Mouse (Mus musculus): ENCODE data around the gene Dok3.
"Not testable (repeated sequence)": the region's sequence is repeated elsewhere in the genome, so short reads cannot be mapped to it uniquely, and the experiment has no call there.

Gene Dok3

DNA sequence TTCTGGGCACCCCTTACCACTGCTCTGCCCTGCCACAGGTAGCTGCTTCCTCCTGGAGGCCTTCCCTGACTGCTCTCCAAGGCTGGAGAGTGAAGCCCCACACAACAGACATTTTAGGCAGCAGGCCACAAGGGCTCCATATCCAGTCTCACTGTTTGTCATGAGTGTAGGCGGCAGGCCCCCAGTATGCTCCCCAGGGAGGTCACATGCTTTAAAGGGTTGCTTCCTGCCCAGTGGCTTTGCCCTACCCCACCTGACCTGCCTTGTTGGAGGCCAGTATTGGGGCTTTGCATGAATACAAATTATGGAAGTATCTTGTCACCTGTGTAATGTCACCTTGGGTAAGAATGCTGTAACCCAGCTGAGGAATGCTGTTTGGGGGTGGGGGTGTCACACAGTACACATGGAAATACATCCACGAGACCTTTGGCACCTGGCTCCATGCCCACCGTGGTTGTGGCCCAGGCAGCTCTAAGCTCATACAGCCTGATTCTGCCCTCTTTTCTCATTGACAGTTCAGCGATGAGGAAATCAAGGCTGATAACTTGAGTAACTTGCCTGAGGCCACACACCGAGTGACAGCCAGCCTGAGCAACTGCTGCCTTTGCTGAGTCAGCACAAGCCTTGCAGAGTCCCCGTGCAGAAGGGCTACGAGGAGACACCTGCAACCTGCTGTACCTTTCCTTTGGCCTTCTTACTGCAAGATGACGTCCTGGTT lies at the start of gene Dok3:
TSS of gene Dok3 (minus strand) at position 99 of the 718 bp plus-strand sequence.
- DNase-seq (ENCODE audit: low spot score) = no peak

GRCm38 (mm10) chr13:55578086-55578485 lies 49.0 kb upstream of the Dok3 start:
- DNase-seq (ENCODE audit: low spot score) = no peak

DNA sequence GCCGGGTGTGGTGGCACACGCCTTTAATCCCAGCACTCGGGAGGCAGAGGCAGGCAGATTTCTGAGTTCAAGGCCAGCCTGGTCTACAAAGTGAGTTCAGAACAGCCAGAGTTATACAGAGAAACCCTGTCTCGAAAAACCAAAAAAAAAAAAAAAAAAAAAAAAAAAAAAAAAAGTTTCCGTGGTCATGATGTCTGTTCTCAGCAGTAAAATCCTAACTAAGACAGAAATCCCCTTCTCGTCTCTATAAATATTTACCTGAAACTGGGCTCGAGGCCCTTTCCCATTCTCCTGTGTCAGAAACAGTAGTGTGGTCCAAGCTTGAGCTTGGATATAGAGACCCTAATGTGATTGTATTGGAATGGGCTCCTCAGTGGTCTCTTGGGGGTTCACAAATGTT lies 47.8 kb upstream of the Dok3 start:
- not testable (repeated sequence) for DNase-seq (ENCODE audit: low spot score)

DNA sequence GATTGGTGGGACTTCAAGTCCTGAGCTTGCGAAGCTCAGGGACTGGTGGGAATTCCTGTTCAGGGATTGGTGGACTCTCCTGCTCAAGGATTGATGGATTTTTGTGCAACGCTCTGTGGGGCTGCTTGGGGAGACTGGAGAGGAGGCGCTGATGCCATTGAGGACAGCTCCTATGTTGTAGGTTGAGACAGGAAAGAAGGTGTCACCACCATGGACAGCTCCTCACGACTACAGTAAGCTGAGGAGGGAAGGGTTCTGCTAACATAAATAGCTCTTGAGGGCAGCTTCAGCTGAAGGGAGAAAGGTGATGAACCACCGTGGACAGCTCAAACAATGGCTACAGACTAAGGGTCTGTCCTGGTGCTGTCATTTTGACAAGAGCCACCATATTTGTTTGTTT lies 46.8 kb upstream of the Dok3 start:
- DNase-seq (ENCODE audit: low spot score) = no peak

GRCm38 (mm10) chr13:55574321-55574720 lies 45.2 kb upstream of the Dok3 start:
- DNase-seq (ENCODE audit: low spot score) = no peak

DNA sequence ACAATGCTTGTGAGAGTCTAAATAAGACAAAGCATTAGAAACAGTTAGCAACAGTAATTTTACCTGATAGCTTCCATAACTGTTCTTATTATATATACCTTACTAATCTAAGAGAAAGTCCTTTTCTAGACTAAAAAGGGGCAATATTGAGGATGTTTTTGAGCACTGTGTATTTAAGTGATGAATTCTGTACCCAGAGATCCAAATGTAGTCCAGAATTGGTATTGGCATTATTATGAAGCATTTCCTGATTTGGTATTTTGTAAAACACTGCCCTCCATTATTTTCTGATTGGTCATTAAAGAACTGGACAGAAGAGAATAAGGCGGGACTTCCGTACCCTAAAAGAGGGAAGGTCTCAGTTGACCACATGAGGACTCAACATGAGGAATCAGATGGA lies 44.3 kb upstream of the Dok3 start, which contains the start of gene Tmed9:
TSS of gene Tmed9 (plus strand) at position 301 of the 400 bp plus-strand sequence.
- DNase-seq (ENCODE audit: low spot score) = no peak

DNA sequence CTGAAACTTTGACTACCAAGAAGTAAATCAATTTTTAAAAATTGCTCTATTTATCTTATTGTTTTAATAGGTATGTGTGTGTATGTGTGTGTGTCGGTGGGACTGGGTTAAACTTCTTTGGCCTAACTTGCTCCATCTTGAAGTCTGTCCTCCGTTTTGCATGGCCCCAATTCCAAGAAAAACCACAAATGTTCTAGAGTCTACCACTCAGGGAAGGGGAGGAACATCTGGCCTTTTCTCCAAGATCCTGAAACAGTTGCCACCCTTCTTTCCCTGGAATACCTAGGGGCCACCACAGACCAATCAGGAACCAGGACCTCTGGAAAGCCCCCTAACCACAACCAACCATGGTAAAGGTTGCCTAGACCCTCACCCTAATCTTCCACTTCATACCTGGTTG lies 42.9 kb upstream of the Dok3 start:
- no peak for DNase-seq (ENCODE audit: low spot score)

- peak; percentile 96 for DNase-seq (ENCODE audit: low spot score)
Measured at GRCm38 (mm10) chr13:55571027-55571751, 42.1 kb upstream of the Dok3 start, which contains the start of gene Fam193b. TSS of gene Fam193b (minus strand) at chr13:55571120.

- DNase-seq (ENCODE audit: low spot score) = peak; percentile 34
Measured at GRCm38 (mm10) chr13:55570286-55570973, 41.3 kb upstream of the Dok3 start.

GRCm38 (mm10) chr13:55569726-55570285 lies 40.7 kb upstream of the Dok3 start:
- no peak for DNase-seq (ENCODE audit: low spot score)

GRCm38 (mm10) chr13:55568524-55568923 lies 39.4 kb upstream of the Dok3 start:
- DNase-seq (ENCODE audit: low spot score) = not testable (repeated sequence)

DNA sequence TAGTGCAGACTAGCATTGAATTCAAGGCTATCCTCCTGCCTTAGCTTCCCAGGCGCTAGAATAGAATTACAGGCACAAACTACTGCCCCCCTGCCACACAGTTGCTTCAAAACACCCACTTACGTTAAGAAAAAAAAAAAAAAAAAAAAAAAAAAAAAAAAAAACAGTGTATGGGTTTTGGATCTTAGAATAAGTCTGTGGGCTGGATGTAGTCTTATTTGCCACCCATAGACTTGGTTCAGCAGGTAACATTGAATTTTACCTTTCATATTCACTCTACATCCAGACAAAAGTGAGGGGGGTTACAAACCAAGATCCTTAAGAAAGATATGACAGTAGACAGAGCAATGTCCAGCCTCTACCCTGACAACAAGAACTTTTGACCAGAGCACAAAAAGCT lies 38.9 kb upstream of the Dok3 start:
- DNase-seq (ENCODE audit: low spot score) = no peak

- DNase-seq (ENCODE audit: low spot score) = no peak
Measured at GRCm38 (mm10) chr13:55567001-55567400, 37.9 kb upstream of the Dok3 start.

DNA sequence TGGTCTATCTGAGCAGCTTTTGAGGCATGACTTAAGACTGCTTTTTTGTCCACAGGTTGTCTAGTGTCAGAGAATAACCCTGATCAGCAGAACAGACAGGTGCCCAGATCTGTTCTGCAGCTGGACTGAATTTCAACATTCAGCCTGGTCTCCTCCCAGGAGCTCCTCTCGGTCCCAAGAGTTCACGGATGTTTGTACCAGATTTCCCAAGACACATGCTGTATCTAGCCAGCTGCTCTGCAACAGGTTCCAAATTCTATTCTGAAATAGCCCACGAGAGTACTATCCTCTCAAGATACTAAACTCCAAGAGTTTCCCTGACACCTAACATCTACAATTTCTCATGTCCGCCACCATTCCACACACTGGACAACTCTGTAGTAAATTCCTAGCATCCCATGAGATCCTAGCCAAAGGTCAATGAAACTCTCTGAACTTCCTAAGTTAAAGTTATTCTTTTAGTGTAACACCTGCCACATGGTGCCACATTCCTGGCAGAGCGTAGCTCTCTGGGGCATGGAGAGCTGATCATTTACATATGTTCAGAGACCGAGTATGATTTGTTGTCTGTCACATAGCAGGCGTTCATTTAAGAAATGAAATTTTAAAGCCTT lies 34.3 kb upstream of the Dok3 start:
- DNase-seq (ENCODE audit: low spot score) = no peak

GRCm38 (mm10) chr13:55557499-55557898 lies 28.4 kb upstream of the Dok3 start:
- DNase-seq (ENCODE audit: low spot score) = no peak

- DNase-seq (ENCODE audit: low spot score) = no peak
Measured at GRCm38 (mm10) chr13:55555921-55556320, 26.8 kb upstream of the Dok3 start.

GRCm38 (mm10) chr13:55549061-55549460 lies 20.0 kb upstream of the Dok3 start:
- DNase-seq (ENCODE audit: low spot score) = no peak

DNA sequence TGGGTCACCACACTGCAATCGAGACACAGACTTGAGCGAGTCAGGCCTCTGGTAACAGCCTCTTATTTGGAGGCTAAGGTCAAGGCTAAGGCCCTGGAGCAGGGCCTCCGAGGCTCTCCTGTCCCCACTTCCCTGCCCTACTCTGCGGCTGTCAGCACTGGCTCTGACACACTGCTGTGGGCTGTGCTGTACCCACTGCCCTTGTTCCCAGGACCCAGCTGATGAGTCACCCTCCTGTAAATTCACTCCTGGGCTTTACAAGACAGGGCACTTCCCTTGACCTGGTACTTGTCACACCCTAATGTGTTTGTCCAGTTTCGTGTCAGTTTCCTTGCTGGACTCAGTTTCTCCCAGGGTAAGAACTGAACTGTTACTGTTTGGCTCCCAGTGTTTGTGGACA lies 19.3 kb upstream of the Dok3 start:
- DNase-seq (ENCODE audit: low spot score) = no peak

DNA sequence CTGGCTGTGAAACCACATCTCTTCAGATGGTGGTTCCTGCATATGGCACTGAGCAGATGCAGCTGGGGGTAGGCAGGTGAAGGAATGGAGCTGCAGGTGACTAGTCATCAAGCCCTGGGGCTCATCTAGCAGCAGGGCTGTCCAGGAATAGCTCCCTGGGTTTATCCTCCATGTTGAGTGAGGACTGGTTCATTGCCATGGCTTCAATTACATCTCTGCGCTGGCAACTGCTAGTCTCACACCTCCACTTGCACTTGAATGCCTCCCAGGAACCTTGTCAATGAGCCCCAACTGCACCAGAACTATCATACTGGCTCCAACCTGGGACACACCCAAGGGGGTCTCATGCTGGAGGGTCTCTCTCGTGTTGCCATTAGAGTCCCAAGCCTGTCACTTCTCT lies 18.8 kb upstream of the Dok3 start:
- no peak for DNase-seq (ENCODE audit: low spot score)

- DNase-seq (ENCODE audit: low spot score) = no peak
Measured at GRCm38 (mm10) chr13:55544792-55545191, 15.7 kb upstream of the Dok3 start.

DNA sequence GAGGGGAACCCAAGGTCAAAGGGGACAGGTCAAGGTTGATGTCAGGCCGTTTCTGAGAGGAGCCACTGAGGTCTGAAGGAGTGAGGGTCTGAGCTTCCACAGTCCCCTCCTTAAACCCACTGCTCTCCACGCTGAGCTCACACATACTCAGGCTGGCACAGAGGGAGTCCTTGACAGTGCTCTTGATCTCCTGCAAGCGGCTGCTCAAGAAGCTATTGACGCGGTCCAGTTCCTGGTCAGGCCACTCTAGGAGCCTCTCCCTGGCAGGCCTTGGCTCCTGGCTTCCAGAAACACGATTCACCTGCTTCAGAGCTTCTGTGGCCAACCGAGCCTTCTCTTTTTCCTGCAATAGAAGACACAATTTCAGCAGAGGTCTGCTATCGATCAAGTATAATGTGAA lies 14.4 kb upstream of the Dok3 start:
- DNase-seq (ENCODE audit: low spot score) = no peak

- no peak for DNase-seq (ENCODE audit: low spot score)
Measured at GRCm38 (mm10) chr13:55542891-55543290, 13.8 kb upstream of the Dok3 start.
